Mouse (Mus musculus): ENCODE results near the gene Arhgef6.
A peak's percentile ranks its signal among the peaks of the same experiment; 100 is the strongest.

The Arhgef6 gene

GRCm38 (mm10) chrX:57338371-57339211 lies at the start of gene Arhgef6:
Arhgef6 (minus strand) TSS chrX:57338729.
- DNase-seq, result peak; percentile 55

- DNase-seq, result no peak
These were observed 42.4 kb upstream of the Arhgef6 start for GRCm38 (mm10) chrX:57380915-57381314.

GRCm38 (mm10) chrX:57378579-57378978 lies 40.0 kb upstream of the Arhgef6 start:
- DNase-seq, result no peak

- DNase-seq, result no peak
These were observed 38.6 kb upstream of the Arhgef6 start for GRCm38 (mm10) chrX:57377096-57377495.

GRCm38 (mm10) chrX:57374029-57374428 lies 35.5 kb upstream of the Arhgef6 start:
- DNase-seq, result no peak

GRCm38 (mm10) chrX:57373543-57373942 lies 35.0 kb upstream of the Arhgef6 start:
- no peak for DNase-seq

GRCm38 (mm10) chrX:57372965-57373364 lies 34.4 kb upstream of the Arhgef6 start:
- no peak for DNase-seq

- DNase-seq, result no peak
These were observed 26.5 kb upstream of the Arhgef6 start for GRCm38 (mm10) chrX:57364891-57365569.

- DNase-seq, result no peak
These were observed 20.8 kb upstream of the Arhgef6 start for GRCm38 (mm10) chrX:57359316-57359715.

GRCm38 (mm10) chrX:57339220-57339619 lies 691 bp upstream of the Arhgef6 start:
- DNase-seq, result no peak

GRCm38 (mm10) chrX:57337582-57337981 lies 947 bp downstream of the Arhgef6 start:
- DNase-seq, result no peak

GRCm38 (mm10) chrX:57336958-57337357 lies 1.6 kb downstream of the Arhgef6 start:
- DNase-seq, result peak; percentile 23

GRCm38 (mm10) chrX:57335313-57335712 lies 3.2 kb downstream of the Arhgef6 start:
- no peak for DNase-seq

GRCm38 (mm10) chrX:57327668-57328338 lies 10.7 kb downstream of the Arhgef6 start:
- peak; percentile 34 for DNase-seq

GRCm38 (mm10) chrX:57326487-57327221 lies 11.9 kb downstream of the Arhgef6 start:
- peak; percentile 65 for DNase-seq

GRCm38 (mm10) chrX:57325861-57326461 lies 12.6 kb downstream of the Arhgef6 start:
- DNase-seq, result peak; percentile 41

GRCm38 (mm10) chrX:57324891-57325290 lies 13.6 kb downstream of the Arhgef6 start:
- no peak for DNase-seq

- peak; percentile 59 for DNase-seq
These were observed 26.5 kb downstream of the Arhgef6 start for GRCm38 (mm10) chrX:57312066-57312465.

- DNase-seq, result peak; percentile 79
These were observed 28.5 kb downstream of the Arhgef6 start for GRCm38 (mm10) chrX:57309993-57310392.

GRCm38 (mm10) chrX:57306747-57307146 lies 31.8 kb downstream of the Arhgef6 start:
- no peak for DNase-seq

- DNase-seq, result peak; percentile 66
These were observed 33.7 kb downstream of the Arhgef6 start for GRCm38 (mm10) chrX:57304784-57305287.

All from thymus, postnatal 14 days (tissue).